Mouse (Mus musculus) small intestine, adult 2 months (tissue): ENCODE data around the gene Rnf212b. TPM values are rescaled to one million over a fixed set of nuclear protein-coding genes. Genes with fewer than 3 reads are reported as not detected.

Experiments used
- H3K27ac ChIP-seq: fragments of 200-500 bp; 2 replicates; pipeline ENCODE4 v1.5.1; 2012; ENCODE audit warnings: low read depth, low read length, control low read depth, inconsistent platforms; ENCODE audit not compliant: insufficient read depth
- H3K27me3 ChIP-seq: fragments of 200-500 bp; 2 replicates; pipeline ENCODE4 v1.6.1; 2012; ENCODE audit warnings: mild to moderate bottlenecking, moderate library complexity, low read length, inconsistent platforms; ENCODE audit not compliant: control insufficient read depth, insufficient read depth
- H3K36me3 ChIP-seq: fragments of 200-500 bp; 2 replicates; pipeline ENCODE4 v1.6.1; 2012; ENCODE audit warnings: mild to moderate bottlenecking, low read length, control low read depth, inconsistent platforms; ENCODE audit not compliant: control insufficient read depth, insufficient read depth
- H3K4me1 ChIP-seq: fragments of 200-500 bp; 2 replicates; pipeline ENCODE4 v1.6.1; 2012; ENCODE audit warnings: low read length, inconsistent platforms, mixed read lengths; ENCODE audit not compliant: control insufficient read depth, insufficient read depth, insufficient read length
- H3K4me3 ChIP-seq: fragments of 200-500 bp; 2 replicates; pipeline ENCODE4 v1.5.1; 2012; ENCODE audit warnings: low read depth, mild to moderate bottlenecking, control low read depth, inconsistent platforms, low read length, moderate library complexity
- CTCF ChIP-seq: fragments of 200-500 bp; IDR thresholded peaks from 2 replicates; pipeline ENCODE4 v1.5.1; 2012; ENCODE audit warnings: low read depth, mild to moderate bottlenecking, control low read depth, inconsistent platforms, low read length, moderate library complexity, mixed read lengths; ENCODE audit not compliant: insufficient replicate concordance, insufficient read length; ENCODE audit errors: extremely low read depth
- POLR2A ChIP-seq: fragments of 200-500 bp; IDR thresholded peaks from 2 replicates; pipeline ENCODE4 v1.6.1; 2012; ENCODE audit warnings: low read depth, mild to moderate bottlenecking, control low read depth, inconsistent platforms, low read length, moderate library complexity
- WGBS: fragments of 180-500 bp; shearing (Covaris S2); methylation state at CpG from one replicate; pipeline ENCODE4 v1.1.7; 2018; 5-methylcytosine and 5-hydroxymethylcytosine counted together
- polyA plus RNA-seq: library from polyadenylated mRNA; depleted of rRNA; stranded (reverse); fragments of >200 nt; gene quantifications from 2 replicates; pipeline ENCODE4 v1.2.3, GENCODE M21; 2012

Rnf212b gene
- polyA plus RNA-seq, 1 experiment = not detected

- Histone ChIP-seq H3K27me3 (no peaks in the 10 kb centered on the region), H3K4me3 (no peak within 1 kb of the TSS), H3K4me1 (peaks cover 8% of the 10 kb centered on the region; the same call in 1 of the 2 replicates), H3K27ac (no peak within 1 kb of the TSS), H3K36me3 (no peaks in the 10 kb centered on the region)
- TF ChIP-seq CTCF (no peak), POLR2A (no peak)
- 90% methylated on average over 5 of the region's 5 CpGs for WGBS
Measured at GRCm38 (mm10) chr14:54870861-54871260, 56.9 kb downstream of the Rnf212b start, which contains the start of gene Homez. Homez (minus strand) TSS chr14:54870961.

DNA sequence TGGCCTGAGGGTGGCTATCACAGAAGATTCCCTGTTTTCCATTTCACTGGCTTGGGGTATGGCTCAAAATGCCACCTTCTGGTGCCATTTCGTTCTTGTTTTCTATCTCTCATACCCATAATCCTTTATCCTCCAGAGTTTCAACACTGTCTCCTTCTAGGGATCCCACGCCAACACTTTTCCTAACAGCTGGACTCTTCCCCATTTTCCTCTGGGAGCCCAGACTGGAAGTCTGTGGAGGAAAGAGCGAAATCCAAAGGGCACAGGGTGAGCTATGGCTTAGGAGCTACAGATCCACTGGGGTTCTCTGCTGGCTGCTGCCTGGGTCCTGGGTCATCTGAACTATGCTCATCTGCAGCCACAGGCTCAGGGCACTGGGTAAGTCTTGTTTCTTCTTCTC, 60.2 kb downstream of the Rnf212b start:
- 72% methylated on average over 3 of the region's 3 CpGs for WGBS
- H3K4me1 ChIP-seq = peaks cover 10% of the 10 kb centered on the region; the same call in 1 of the 2 replicates
- no peaks in the 10 kb centered on the region for H3K36me3 ChIP-seq
- TF ChIP-seq POLR2A (no peak), CTCF (no peak)
- H3K27me3 ChIP-seq = no peaks in the 10 kb centered on the region
- no peak overlapping the region for H3K4me3 ChIP-seq
- no peak overlapping the region for H3K27ac ChIP-seq

- peak overlapping the region; percentile 78 for H3K4me3 ChIP-seq
- H3K27me3 ChIP-seq = no peaks in the 10 kb centered on the region
- WGBS = 3% methylated on average over 36 of the region's 36 CpGs
- no peaks in the 10 kb centered on the region for H3K36me3 ChIP-seq
- H3K4me1 ChIP-seq = peaks cover 10% of the 10 kb centered on the region; the same call in 1 of the 2 replicates
- H3K27ac ChIP-seq = peak overlapping the region; percentile 38
- TF ChIP-seq CTCF = 0 out of 2 replicates have a peak, but pooled peaks have one; percentile 4
- TF ChIP-seq POLR2A = no peak
Measured at GRCm38 (mm10) chr14:54875844-54876538, 62.0 kb downstream of the Rnf212b start.

DNA sequence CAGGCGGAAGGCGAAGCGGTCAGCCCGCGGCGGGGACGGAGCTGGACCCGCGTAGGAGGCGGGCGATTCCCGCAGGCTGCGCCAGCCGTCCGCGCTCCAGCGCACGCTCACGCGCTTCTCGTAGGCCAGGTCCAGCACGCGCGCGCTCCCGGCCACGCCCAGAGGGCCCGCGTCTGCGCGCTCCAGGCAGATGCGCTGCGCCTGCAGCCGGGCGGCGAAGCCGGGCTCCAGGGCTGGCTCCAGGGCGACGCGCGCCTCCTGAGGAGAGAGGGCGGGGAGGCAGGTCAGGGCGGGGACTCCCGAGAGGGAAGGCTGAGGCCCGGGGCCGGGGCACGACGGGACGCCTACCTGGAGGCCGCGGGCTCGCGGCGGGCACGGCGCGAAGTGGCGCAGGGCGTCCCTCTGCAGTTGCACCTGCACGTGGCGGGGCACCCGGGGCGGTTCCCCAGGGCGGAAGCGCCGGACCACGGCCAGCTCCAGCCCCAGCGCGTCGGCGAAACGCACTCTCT, 62.7 kb downstream of the Rnf212b start:
- peak overlapping the region; percentile 78 for H3K4me3 ChIP-seq
- H3K27ac ChIP-seq = peak overlapping the region; percentile 60
- under 1% methylated on average over 72 of the region's 72 CpGs for WGBS
- no peaks in the 10 kb centered on the region for H3K36me3 ChIP-seq
- peaks cover 10% of the 10 kb centered on the region; the same call in 1 of the 2 replicates for H3K4me1 ChIP-seq
- no peak for TF ChIP-seq CTCF
- no peak; the same call in 1 of the 2 replicates for TF ChIP-seq POLR2A
- H3K27me3 ChIP-seq = no peaks in the 10 kb centered on the region

DNA sequence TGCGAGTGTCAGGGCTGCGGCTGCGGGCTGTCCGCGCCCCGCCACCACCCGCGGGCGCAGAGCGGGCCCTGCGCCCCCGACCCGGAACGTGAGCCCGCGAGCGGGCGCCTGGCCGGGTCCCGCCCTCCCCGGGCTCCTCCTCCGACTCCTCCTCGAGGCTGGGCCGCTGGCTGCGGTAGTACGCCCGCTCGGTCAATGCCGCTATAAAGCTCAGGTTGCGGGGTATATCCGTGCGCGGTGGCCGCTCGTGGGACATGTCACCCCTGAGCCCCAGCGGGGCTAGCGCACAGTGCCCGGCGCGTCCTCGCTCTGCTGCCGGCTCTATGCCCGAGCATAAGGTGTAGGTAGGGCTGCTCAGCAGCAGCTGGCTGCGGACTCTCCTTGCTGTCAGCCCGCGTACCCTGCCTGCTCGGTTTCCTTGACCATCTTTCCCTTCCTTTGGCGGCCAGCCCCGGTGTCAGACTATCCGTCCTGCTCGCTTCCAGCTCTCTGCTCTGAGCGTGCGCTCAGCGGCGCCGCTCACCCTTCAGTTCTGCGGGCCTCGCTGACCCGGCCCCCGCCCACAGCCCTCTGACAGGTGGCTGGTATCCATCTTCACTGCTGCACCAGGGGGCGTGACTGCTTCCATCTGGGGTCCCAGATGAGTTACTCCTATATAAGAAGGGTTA, 63.2 kb downstream of the Rnf212b start, which contains the start of gene Ppp1r3e:
Gene Ppp1r3e (minus strand): TSS at position 503 of the 668 bp plus-strand sequence.
- WGBS = under 1% methylated on average over 61 of the region's 61 CpGs
- Histone ChIP-seq H3K4me1 (peaks cover 10% of the 10 kb centered on the region; the same call in 1 of the 2 replicates), H3K4me3 (peak within 1 kb of the TSS; percentile 78), H3K27ac (peak within 1 kb of the TSS; percentile 60), H3K36me3 (no peaks in the 10 kb centered on the region), H3K27me3 (no peaks in the 10 kb centered on the region)
- TF ChIP-seq CTCF (no peak), POLR2A (no peak)

DNA sequence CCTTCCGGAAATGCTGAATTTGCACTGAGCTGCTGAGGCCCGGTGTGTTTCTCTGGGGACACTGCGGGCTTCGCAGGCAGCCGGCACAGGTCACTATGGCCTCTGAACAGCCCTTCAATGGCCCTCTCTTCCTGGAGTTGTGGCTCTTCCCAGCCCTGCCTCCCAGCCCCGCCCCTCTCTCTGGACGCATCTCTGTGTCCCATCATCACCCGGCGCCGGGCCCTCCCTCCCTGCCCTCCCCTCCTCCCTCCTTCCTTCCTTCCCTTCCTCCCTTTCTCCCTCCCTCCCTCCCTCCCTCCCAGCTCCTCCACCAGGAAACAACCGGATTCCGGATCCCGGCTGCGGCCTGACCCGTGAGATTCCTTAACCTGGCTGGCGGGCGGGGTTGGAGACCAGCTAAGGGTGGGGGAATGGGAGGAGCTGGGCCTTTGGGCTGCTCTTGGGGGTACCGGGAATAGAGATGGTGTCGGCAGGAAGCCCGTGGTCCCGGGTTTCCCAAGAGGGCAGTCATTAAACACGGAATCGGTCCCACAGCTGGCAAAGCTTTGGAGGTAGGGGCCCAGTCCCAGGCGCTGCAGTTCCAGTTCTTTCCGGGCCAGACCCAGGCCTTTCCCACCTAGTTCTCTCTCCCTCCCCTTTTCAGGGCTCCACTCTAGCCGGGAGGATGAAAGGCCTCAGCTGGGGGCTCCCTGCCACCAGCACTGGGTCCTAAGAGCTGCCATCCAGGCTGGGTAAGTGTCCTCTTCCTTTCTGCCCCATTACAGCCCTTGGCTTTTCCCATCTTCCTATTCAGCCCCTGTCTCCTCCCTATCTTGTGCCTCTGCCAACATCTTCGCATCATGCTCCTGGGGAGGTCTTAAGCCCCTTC, 69.4 kb downstream of the Rnf212b start, which contains the start of the genes Bcl2l2 and Gm20521:
Gene Bcl2l2 (plus strand): TSS at position 224 of the 868 bp plus-strand sequence.
Gene Gm20521 (plus strand): TSS at position 288 of the 868 bp plus-strand sequence.
- H3K4me3 ChIP-seq = peak within 1 kb of the TSS; percentile 83
- H3K27me3 ChIP-seq = no peaks in the 10 kb centered on the region
- WGBS = 2% methylated on average over 27 of the region's 27 CpGs
- peak within 1 kb of the TSS; percentile 91 for H3K27ac ChIP-seq
- TF ChIP-seq POLR2A = peak; percentile 98
- TF ChIP-seq CTCF = no peak
- H3K4me1 ChIP-seq = peaks cover 11% of the 10 kb centered on the region
- peaks cover 7% of the 10 kb centered on the region; the same call in 1 of the 2 replicates for H3K36me3 ChIP-seq
